Mouse (Mus musculus): Measurements from ENCODE around the gene Nkpd1.
"Not testable (repeated sequence)": the region's sequence is repeated elsewhere in the genome, so short reads cannot be mapped to it uniquely, and the experiment has no call there.

The Nkpd1 gene

GRCm38 (mm10) chr7:19506969-19507611, 10.5 kb upstream of the Nkpd1 start:
- DNase-seq (ENCODE audit: low spot score in 2 of 2): peak; percentile 79 to 83

- DNase-seq (ENCODE audit: low spot score in 2 of 2): no peak
These were observed 10.0 kb upstream of the Nkpd1 start for GRCm38 (mm10) chr7:19507612-19507981.

GRCm38 (mm10) chr7:19508150-19508923, 9.3 kb upstream of the Nkpd1 start, which contains the start of the genes Bloc1s3 and Trappc6a:
Gene Bloc1s3 (minus strand): TSS chr7:19508367.
Gene Trappc6a (plus strand): TSS chr7:19508395.
- peak; percentile 97 to 98 for DNase-seq (ENCODE audit: low spot score in 2 of 2)

- no peak for DNase-seq (ENCODE audit: low spot score in 2 of 2)
These were observed 8.6 kb upstream of the Nkpd1 start for GRCm38 (mm10) chr7:19508924-19509568.

GRCm38 (mm10) chr7:19509786-19510185, 7.9 kb upstream of the Nkpd1 start:
- DNase-seq (ENCODE audit: low spot score in 2 of 2): no peak

- DNase-seq (ENCODE audit: low spot score in 2 of 2): not testable (repeated sequence)
These were observed 5.7 kb upstream of the Nkpd1 start for GRCm38 (mm10) chr7:19511934-19512333.

- peak in 1 of 2 experiments; percentile 21 for DNase-seq (ENCODE audit: low spot score in 2 of 2)
These were observed 5.3 kb upstream of the Nkpd1 start for GRCm38 (mm10) chr7:19512353-19512752.

GRCm38 (mm10) chr7:19520032-19520431, 2.4 kb downstream of the Nkpd1 start:
- DNase-seq (ENCODE audit: low spot score in 2 of 2): peak in 1 of 2 experiments; percentile 21

GRCm38 (mm10) chr7:19523017-19523756, 5.5 kb downstream of the Nkpd1 start:
- DNase-seq (ENCODE audit: low spot score in 2 of 2): peak in 1 of 2 experiments; percentile 47

GRCm38 (mm10) chr7:19523757-19524419, 6.2 kb downstream of the Nkpd1 start:
- DNase-seq (ENCODE audit: low spot score in 2 of 2): peak; percentile 83 to 86

- no peak for DNase-seq (ENCODE audit: low spot score in 2 of 2)
These were observed 6.9 kb downstream of the Nkpd1 start for GRCm38 (mm10) chr7:19524420-19525104.

- no peak for DNase-seq (ENCODE audit: low spot score in 2 of 2)
These were observed 7.5 kb downstream of the Nkpd1 start for GRCm38 (mm10) chr7:19525105-19525481.

- DNase-seq (ENCODE audit: low spot score in 2 of 2): no peak
These were observed 13.4 kb downstream of the Nkpd1 start for GRCm38 (mm10) chr7:19531077-19531476.

- DNase-seq (ENCODE audit: low spot score in 2 of 2): no peak
These were observed 14.6 kb downstream of the Nkpd1 start for GRCm38 (mm10) chr7:19532240-19532639.

- no peak for DNase-seq (ENCODE audit: low spot score in 2 of 2)
These were observed 17.0 kb downstream of the Nkpd1 start for GRCm38 (mm10) chr7:19534676-19535075.

- no peak for DNase-seq (ENCODE audit: low spot score in 2 of 2)
These were observed 23.3 kb downstream of the Nkpd1 start for GRCm38 (mm10) chr7:19540771-19541566.

- no peak for DNase-seq (ENCODE audit: low spot score in 2 of 2)
These were observed 24.1 kb downstream of the Nkpd1 start for GRCm38 (mm10) chr7:19541681-19542154.

- peak; percentile 60 to 64 for DNase-seq (ENCODE audit: low spot score in 2 of 2)
These were observed 24.6 kb downstream of the Nkpd1 start for GRCm38 (mm10) chr7:19542155-19542691.

GRCm38 (mm10) chr7:19543584-19543983, 25.9 kb downstream of the Nkpd1 start:
- no peak for DNase-seq (ENCODE audit: low spot score in 2 of 2)

Data from right cerebral cortex, postnatal 10 days (tissue).